Mouse (Mus musculus) E14TG2a.4 (cell line): ENCODE measurements around the gene Nkain4.

Experiments
- CTCF ChIP-seq: conservative IDR thresholded peaks from 2 replicates; pipeline ENCODE4 v1.5.1; 2014; ENCODE audit warnings: low read length
- NANOG ChIP-seq: IDR thresholded peaks from 2 replicates; pipeline ENCODE4 v1.6.1; 2014; ENCODE audit warnings: borderline replicate concordance, low read length, mixed read lengths
- POU5F1 ChIP-seq: IDR thresholded peaks from 2 replicates; pipeline ENCODE4 v1.6.1; 2014; ENCODE audit warnings: low read length, borderline replicate concordance

- no peak for TF ChIP-seq CTCF
- TF ChIP-seq NANOG, result no peak
- no peak for TF ChIP-seq POU5F1
These were observed 34.3 kb downstream of the Nkain4 start for GRCm38 (mm10) chr2:180919913-180920809.
